Mouse (Mus musculus): ENCODE data around the gene Gak. TPM values are rescaled to one million over a fixed set of nuclear protein-coding genes. Genes with fewer than 3 reads are reported as not detected.
A peak's percentile ranks its signal among the peaks of the same experiment; 100 is the strongest.

Gene Gak
- polyA plus RNA-seq, 1 experiment from 2014 or later = 48.8 TPM

GRCm38 (mm10) chr5:108668387-108668932 is 38.9 kb upstream of the Gak start:
- Histone ChIP-seq H3K27me3 (replicated peaks) (no peaks in the 10 kb centered on the region), H3K4me1 (peaks cover 10% of the 10 kb centered on the region), H3K4me2 (peak overlapping the region; percentile 80), H3K9ac (peak overlapping the region; percentile 68; the same call in 1 of the 2 replicates), H3K4me3 (replicated peaks) (peak overlapping the region; percentile 59), H3K27ac (peak overlapping the region; percentile 89; the same call in 1 of the 2 replicates), H3K36me3 (peaks cover 15% of the 10 kb centered on the region; the same call in 1 of the 2 replicates), H3K9me3 (no peaks in the 10 kb centered on the region)
- 0 out of 2 replicates have a peak, but pooled peaks have one; percentile 2 for ATAC-seq (ENCODE audit: insufficient read depth, low FRiP score, low read depth)
- WGBS = 9% methylated on average over 3 of the region's 3 CpGs

- ATAC-seq (ENCODE audit: insufficient read depth, low FRiP score, low read depth) = no peak
- H3K9ac ChIP-seq = no peak overlapping the region
- H3K36me3 ChIP-seq = peaks cover 8% of the 10 kb centered on the region; the same call in 1 of the 2 replicates
- H3K9me3 ChIP-seq = no peaks in the 10 kb centered on the region
- H3K27ac ChIP-seq = no peak overlapping the region
- no peak overlapping the region for H3K4me2 ChIP-seq
- no peak overlapping the region for H3K4me3 ChIP-seq (replicated peaks)
- no peaks in the 10 kb centered on the region for H3K27me3 ChIP-seq (replicated peaks)
- H3K4me1 ChIP-seq = peaks cover 10% of the 10 kb centered on the region
- 73% methylated on average over 2 of the region's 2 CpGs for WGBS
Observed at GRCm38 (mm10) chr5:108667370-108667769, 37.8 kb upstream of the Gak start.

GRCm38 (mm10) chr5:108665066-108665465 is 35.5 kb upstream of the Gak start:
- no peak for ATAC-seq (ENCODE audit: insufficient read depth, low FRiP score, low read depth)

GRCm38 (mm10) chr5:108662772-108663171 is 33.2 kb upstream of the Gak start:
- Histone ChIP-seq H3K9me3 (no peaks in the 10 kb centered on the region), H3K36me3 (no peaks in the 10 kb centered on the region), H3K9ac (no peak overlapping the region), H3K4me1 (peaks cover 12% of the 10 kb centered on the region), H3K4me2 (no peak overlapping the region), H3K27me3 (replicated peaks) (no peaks in the 10 kb centered on the region), H3K27ac (no peak overlapping the region), H3K4me3 (replicated peaks) (no peak overlapping the region)
- WGBS = 83% methylated on average over 4 of the region's 4 CpGs
- ATAC-seq (ENCODE audit: insufficient read depth, low FRiP score, low read depth) = no peak

More at GRCm38 (mm10) chr5:108665066-108665465, 35.5 kb upstream of the Gak start:
- Histone ChIP-seq H3K9me3 (no peaks in the 10 kb centered on the region), H3K4me2 (no peak overlapping the region), H3K9ac (no peak overlapping the region), H3K36me3 (no peaks in the 10 kb centered on the region), H3K27me3 (replicated peaks) (no peaks in the 10 kb centered on the region), H3K4me3 (replicated peaks) (no peak overlapping the region), H3K4me1 (peaks cover 14% of the 10 kb centered on the region), H3K27ac (no peak overlapping the region)
- WGBS = 38% methylated on average over 3 of the region's 3 CpGs

GRCm38 (mm10) chr5:108660632-108661268 is 31.2 kb upstream of the Gak start:
- peak overlapping the region; percentile 91 for H3K4me2 ChIP-seq
- H3K4me3 ChIP-seq (replicated peaks) = peak overlapping the region; percentile 85
- H3K36me3 ChIP-seq = peaks cover 4% of the 10 kb centered on the region; the same call in 1 of the 2 replicates
- peaks cover 12% of the 10 kb centered on the region for H3K4me1 ChIP-seq
- peak overlapping the region; percentile 91 for H3K9ac ChIP-seq
- H3K27me3 ChIP-seq (replicated peaks) = no peaks in the 10 kb centered on the region
- H3K9me3 ChIP-seq = no peaks in the 10 kb centered on the region
- H3K27ac ChIP-seq = peak overlapping the region; percentile 32; the same call in 1 of the 2 replicates
- 14% methylated on average over 36 of the region's 36 CpGs for WGBS
- peak; percentile 99 for ATAC-seq (ENCODE audit: insufficient read depth, low FRiP score, low read depth)

- Histone ChIP-seq H3K4me3 (replicated peaks) (peak within 1 kb of the TSS; percentile 85), H3K27ac (peak within 1 kb of the TSS; percentile 32; the same call in 1 of the 2 replicates), H3K9ac (peak within 1 kb of the TSS; percentile 91), H3K27me3 (replicated peaks) (no peaks in the 10 kb centered on the region), H3K4me2 (peak within 1 kb of the TSS; percentile 91), H3K36me3 (peaks cover 11% of the 10 kb centered on the region), H3K9me3 (no peaks in the 10 kb centered on the region), H3K4me1 (peaks cover 12% of the 10 kb centered on the region)
- peak; percentile 47 for ATAC-seq (ENCODE audit: insufficient read depth, low FRiP score, low read depth)
- WGBS = 10% methylated on average over 24 of the region's 24 CpGs
Observed at GRCm38 (mm10) chr5:108659698-108660631, 30.4 kb upstream of the Gak start, which contains the start of gene Idua. Gene Idua (plus strand): TSS chr5:108660331.

GRCm38 (mm10) chr5:108658611-108659010 is 29.1 kb upstream of the Gak start:
- 95% methylated on average over 1 of the region's 1 CpGs for WGBS

GRCm38 (mm10) chr5:108657406-108657805 is 27.9 kb upstream of the Gak start:
- 79% methylated on average over 5 of the region's 5 CpGs for WGBS
- H3K9me3 ChIP-seq = no peaks in the 10 kb centered on the region
- no peak overlapping the region for H3K27ac ChIP-seq
- H3K27me3 ChIP-seq (replicated peaks) = no peaks in the 10 kb centered on the region
- peaks cover 32% of the 10 kb centered on the region for H3K36me3 ChIP-seq
- H3K4me2 ChIP-seq = no peak overlapping the region
- H3K4me3 ChIP-seq (replicated peaks) = no peak overlapping the region
- H3K9ac ChIP-seq = no peak overlapping the region
- ATAC-seq (ENCODE audit: insufficient read depth, low FRiP score, low read depth) = no peak
- peaks cover 12% of the 10 kb centered on the region for H3K4me1 ChIP-seq

More at GRCm38 (mm10) chr5:108658611-108659010, 29.1 kb upstream of the Gak start:
- H3K27me3 ChIP-seq (replicated peaks) = no peaks in the 10 kb centered on the region
- no peaks in the 10 kb centered on the region for H3K9me3 ChIP-seq
- no peak overlapping the region for H3K4me3 ChIP-seq (replicated peaks)
- H3K4me1 ChIP-seq = peaks cover 12% of the 10 kb centered on the region
- no peak overlapping the region for H3K9ac ChIP-seq
- no peak overlapping the region for H3K4me2 ChIP-seq
- no peak for ATAC-seq (ENCODE audit: insufficient read depth, low FRiP score, low read depth)
- H3K27ac ChIP-seq = no peak overlapping the region
- peaks cover 22% of the 10 kb centered on the region for H3K36me3 ChIP-seq

- Histone ChIP-seq H3K9me3 (no peaks in the 10 kb centered on the region), H3K9ac (no peak overlapping the region), H3K4me2 (no peak overlapping the region), H3K4me1 (peaks cover 12% of the 10 kb centered on the region), H3K27me3 (replicated peaks) (no peaks in the 10 kb centered on the region), H3K27ac (no peak overlapping the region), H3K4me3 (replicated peaks) (no peak overlapping the region), H3K36me3 (peaks cover 32% of the 10 kb centered on the region)
- 91% methylated on average over 15 of the region's 15 CpGs for WGBS
- ATAC-seq (ENCODE audit: insufficient read depth, low FRiP score, low read depth) = no peak
Observed at GRCm38 (mm10) chr5:108655891-108656650, 26.5 kb upstream of the Gak start.

GRCm38 (mm10) chr5:108655381-108655780 is 25.8 kb upstream of the Gak start:
- Histone ChIP-seq H3K36me3 (peaks cover 32% of the 10 kb centered on the region), H3K9ac (no peak overlapping the region), H3K4me1 (peaks cover 10% of the 10 kb centered on the region), H3K4me3 (replicated peaks) (no peak overlapping the region), H3K27ac (no peak overlapping the region), H3K4me2 (no peak overlapping the region), H3K27me3 (replicated peaks) (no peaks in the 10 kb centered on the region), H3K9me3 (no peaks in the 10 kb centered on the region)
- no peak for ATAC-seq (ENCODE audit: insufficient read depth, low FRiP score, low read depth)
- WGBS = 95% methylated on average over 9 of the region's 9 CpGs

- H3K4me3 ChIP-seq (replicated peaks) = no peak overlapping the region
- H3K4me2 ChIP-seq = no peak overlapping the region
- peaks cover 3% of the 10 kb centered on the region for H3K4me1 ChIP-seq
- no peaks in the 10 kb centered on the region for H3K27me3 ChIP-seq (replicated peaks)
- H3K9me3 ChIP-seq = no peaks in the 10 kb centered on the region
- H3K9ac ChIP-seq = no peak overlapping the region
- no peak for ATAC-seq (ENCODE audit: insufficient read depth, low FRiP score, low read depth)
- 94% methylated on average over 10 of the region's 10 CpGs for WGBS
- no peak overlapping the region for H3K27ac ChIP-seq
- peaks cover 37% of the 10 kb centered on the region for H3K36me3 ChIP-seq
Observed at GRCm38 (mm10) chr5:108654444-108654990, 25.0 kb upstream of the Gak start.

Data from stomach, embryonic 15.5 days (tissue).